Mouse (Mus musculus): ENCODE measurements around the gene Ppp1r15a.

DNA sequence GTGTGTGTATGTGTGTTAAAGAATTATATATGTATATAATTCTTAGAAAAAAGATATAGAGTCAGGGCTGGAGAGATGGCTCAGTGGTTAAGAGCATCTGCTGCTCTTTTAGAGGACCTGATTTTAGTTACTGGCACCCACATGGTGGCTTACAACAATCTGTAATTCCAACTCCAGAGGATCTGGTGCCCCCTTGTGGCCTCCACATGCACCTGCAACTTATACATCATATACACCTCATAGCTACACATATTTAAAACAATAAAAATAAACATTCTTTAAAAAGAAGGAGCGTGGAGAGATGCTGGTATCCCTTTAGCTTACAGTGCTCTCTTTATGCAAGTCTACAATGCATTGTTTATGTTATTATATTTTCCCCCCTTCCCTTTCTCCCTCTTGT, 18.5 kb upstream of the Ppp1r15a start:
- TF ChIP-seq CTCF (IDR thresholded peaks at IDR 0.05; ENCODE audit: extremely low read depth, insufficient read depth, insufficient read length, insufficient replicate concordance) (no peak), POLR2A (IDR thresholded peaks at IDR 0.05; ENCODE audit: low read depth, low read length) (no peak)
